Mouse (Mus musculus): Measurements from ENCODE around the gene Lhfpl4. TPM values are rescaled to one million over a fixed set of nuclear protein-coding genes. Genes with fewer than 3 reads are reported as not detected.

Gene Lhfpl4
- polyA plus RNA-seq, 1 experiment from 2014 or later = 8.8 TPM

Other genes starting within 250 kb of the Lhfpl4 start
- 31.4 and 46.7 TPM in 2 replicates for gene Srgap3, start 248.1 kb downstream of the Lhfpl4 start, polyA plus RNA-seq (2014; fragmentation: Nextera tagmentation; extraction: Ambion mirVana)
- 60.1 and 60.7 TPM in 2 replicates for gene Thumpd3, start 149.2 kb downstream of the Lhfpl4 start, polyA plus RNA-seq (2014; fragmentation: Nextera tagmentation; extraction: Ambion mirVana)
- gene Setd5, start 118.0 kb downstream of the Lhfpl4 start, polyA plus RNA-seq (2014; fragmentation: Nextera tagmentation; extraction: Ambion mirVana) = 44.1 and 47.6 TPM in 2 replicates
- gene Mtmr14, start 42.5 kb upstream of the Lhfpl4 start, polyA plus RNA-seq (2014; fragmentation: Nextera tagmentation; extraction: Ambion mirVana) = 41.7 and 43.6 TPM in 2 replicates
- gene Cpne9, start 86.9 kb upstream of the Lhfpl4 start, polyA plus RNA-seq (2014; fragmentation: Nextera tagmentation; extraction: Ambion mirVana) = 0.23 and 0.80 TPM in 2 replicates
- gene Brpf1, start 111.8 kb upstream of the Lhfpl4 start, polyA plus RNA-seq (2014; fragmentation: Nextera tagmentation; extraction: Ambion mirVana) = 15.8 and 17.0 TPM in 2 replicates
- 12.7 and 14.7 TPM in 2 replicates for gene Ogg1, start 131.6 kb upstream of the Lhfpl4 start, polyA plus RNA-seq (2014; fragmentation: Nextera tagmentation; extraction: Ambion mirVana)
- gene Camk1, start 148.6 kb upstream of the Lhfpl4 start, polyA plus RNA-seq (2014; fragmentation: Nextera tagmentation; extraction: Ambion mirVana) = 86.3 and 90.7 TPM in 2 replicates
- gene Tada3, start 182.5 kb upstream of the Lhfpl4 start, polyA plus RNA-seq (2014; fragmentation: Nextera tagmentation; extraction: Ambion mirVana) = 68.2 and 83.2 TPM in 2 replicates
- 265 and 270 TPM in 2 replicates for gene Arpc4, start 182.7 kb upstream of the Lhfpl4 start, polyA plus RNA-seq (2014; fragmentation: Nextera tagmentation; extraction: Ambion mirVana)
- 2.5 and 5.0 TPM in 2 replicates for gene Ttll3, start 193.9 kb upstream of the Lhfpl4 start, polyA plus RNA-seq (2014; fragmentation: Nextera tagmentation; extraction: Ambion mirVana)
- 15.8 and 19.8 TPM in 2 replicates for gene Rpusd3, start 224.0 kb upstream of the Lhfpl4 start, polyA plus RNA-seq (2014; fragmentation: Nextera tagmentation; extraction: Ambion mirVana)
- not detected in 2 replicates for gene Cidec, start 240.4 kb upstream of the Lhfpl4 start, polyA plus RNA-seq (2014; fragmentation: Nextera tagmentation; extraction: Ambion mirVana)
- 88.0 and 94.4 TPM in 2 replicates for gene Jagn1, start 247.2 kb upstream of the Lhfpl4 start, polyA plus RNA-seq (2014; fragmentation: Nextera tagmentation; extraction: Ambion mirVana)